Mouse (Mus musculus) lung, embryonic 16.5 days (tissue): ENCODE measurements at regions not wholly inside any gene's neighbourhood (a gene's known extent, or its start where the extent isn't known, plus 50 kb on each side); places are given as distances from the start of the nearest gene placed in this dataset.

Source experiments
- ATAC-seq: fragments of 200-750 bp; cut with Nextera tagmentation; 2 replicates; pipeline ENCODE4 v1.8.0; 2017; ENCODE audit warnings: low read depth, mild to moderate bottlenecking, moderate library complexity
- H3K27ac ChIP-seq: fragments of 300-500 bp; sonication (generic); 2 replicates; pipeline ENCODE4 v1.5.1; 2014; ENCODE audit warnings: mild to moderate bottlenecking, control low read depth, low read length
- H3K27me3 ChIP-seq: fragments of 300-500 bp; sonication (generic); 2 replicates; pipeline ENCODE4 v1.6.1; 2014; ENCODE audit warnings: low read depth, low read length, mixed read lengths; ENCODE audit not compliant: control insufficient read depth, insufficient read depth
- H3K36me3 ChIP-seq: fragments of 300-500 bp; sonication (generic); 2 replicates; pipeline ENCODE4 v1.6.1; 2014; ENCODE audit warnings: low read length; ENCODE audit not compliant: control insufficient read depth, insufficient read depth
- H3K4me1 ChIP-seq: fragments of 300-500 bp; sonication (generic); replicated peaks from 2 replicates; pipeline ENCODE4 v1.6.1; 2014; ENCODE audit warnings: low read length, mixed read lengths; ENCODE audit not compliant: control insufficient read depth, insufficient read depth
- H3K4me2 ChIP-seq: fragments of 300-500 bp; sonication (generic); 2 replicates; pipeline ENCODE4 v1.6.1; 2014; ENCODE audit warnings: low read depth, low read length, control low read depth
- H3K4me3 ChIP-seq: fragments of 300-500 bp; sonication (generic); 2 replicates; pipeline ENCODE4 v1.5.1; 2014; ENCODE audit warnings: mild to moderate bottlenecking, low read length, control low read depth
- H3K9ac ChIP-seq: fragments of 300-500 bp; sonication (generic); 2 replicates; pipeline ENCODE4 v1.6.1; 2014; ENCODE audit warnings: low read length, control low read depth
- H3K9me3 ChIP-seq: fragments of 300-500 bp; sonication (generic); 2 replicates; pipeline ENCODE4 v1.6.1; 2016; ENCODE audit warnings: low read length; ENCODE audit not compliant: control insufficient read depth
- WGBS: fragments of 180-500 bp; shearing (Covaris S2); extraction: QIAGEN DNeasy Blood & Tissue Kit; methylation state at CpG from one replicate; pipeline ENCODE4 v1.1.7; 2014; 5-methylcytosine and 5-hydroxymethylcytosine counted together

GRCm38 (mm10) chr1:35736247-35736646 lies 332.0 kb upstream of the Hs6st1 start:
- no peak for ATAC-seq
- no peaks in the 10 kb centered on the region for H3K36me3 ChIP-seq
- H3K27ac ChIP-seq: no peak overlapping the region
- no peak overlapping the region for H3K4me3 ChIP-seq
- no peaks in the 10 kb centered on the region for H3K4me1 ChIP-seq
- H3K4me2 ChIP-seq: no peak overlapping the region
- no peaks in the 10 kb centered on the region for H3K27me3 ChIP-seq
- H3K9me3 ChIP-seq: no peaks in the 10 kb centered on the region
- H3K9ac ChIP-seq: no peak overlapping the region

- Histone ChIP-seq H3K9me3 (no peaks in the 10 kb centered on the region), H3K9ac (no peak overlapping the region), H3K4me1 (no peaks in the 10 kb centered on the region), H3K4me2 (no peak overlapping the region), H3K27ac (no peak overlapping the region), H3K27me3 (no peaks in the 10 kb centered on the region), H3K36me3 (no peaks in the 10 kb centered on the region), H3K4me3 (no peak overlapping the region)
- no peak for ATAC-seq
- WGBS: 93% methylated on average over 7 of the region's 7 CpGs
Observed at GRCm38 (mm10) chr1:35749603-35750002, 318.6 kb upstream of the Hs6st1 start.

GRCm38 (mm10) chr1:35750092-35750521 lies 318.1 kb upstream of the Hs6st1 start:
- H3K4me2 ChIP-seq: no peak overlapping the region
- H3K36me3 ChIP-seq: no peaks in the 10 kb centered on the region
- H3K27me3 ChIP-seq: no peaks in the 10 kb centered on the region
- H3K9me3 ChIP-seq: no peaks in the 10 kb centered on the region
- WGBS: 62% methylated on average over 4 of the region's 4 CpGs
- no peak overlapping the region for H3K9ac ChIP-seq
- no peak overlapping the region for H3K4me3 ChIP-seq
- no peaks in the 10 kb centered on the region for H3K4me1 ChIP-seq
- no peak overlapping the region for H3K27ac ChIP-seq
- no peak for ATAC-seq

GRCm38 (mm10) chr1:35752636-35753035 lies 315.6 kb upstream of the Hs6st1 start:
- Histone ChIP-seq H3K4me2 (no peak overlapping the region), H3K36me3 (no peaks in the 10 kb centered on the region), H3K9me3 (0 out of 2 replicates have a peak, but pooled peaks cover 3% of the 10 kb centered on the region), H3K27ac (no peak overlapping the region), H3K27me3 (no peaks in the 10 kb centered on the region), H3K4me3 (no peak overlapping the region), H3K4me1 (no peaks in the 10 kb centered on the region), H3K9ac (no peak overlapping the region)
- WGBS: 79% methylated on average over 9 of the region's 9 CpGs
- no peak for ATAC-seq

- no peak for ATAC-seq
- 90% methylated on average over 9 of the region's 11 CpGs for WGBS
Observed at GRCm38 (mm10) chr1:35754170-35754569, 314.0 kb upstream of the Hs6st1 start.

GRCm38 (mm10) chr1:35759010-35759409 lies 309.2 kb upstream of the Hs6st1 start:
- Histone ChIP-seq H3K27me3 (no peaks in the 10 kb centered on the region), H3K9ac (no peak overlapping the region), H3K36me3 (no peaks in the 10 kb centered on the region), H3K4me2 (no peak overlapping the region), H3K9me3 (0 out of 2 replicates have a peak, but pooled peaks cover 3% of the 10 kb centered on the region), H3K4me1 (no peaks in the 10 kb centered on the region), H3K4me3 (no peak overlapping the region), H3K27ac (no peak overlapping the region)
- 64% methylated on average over 12 of the region's 12 CpGs for WGBS
- ATAC-seq: no peak

More at GRCm38 (mm10) chr1:35754170-35754569, 314.0 kb upstream of the Hs6st1 start:
- no peaks in the 10 kb centered on the region for H3K36me3 ChIP-seq
- H3K9ac ChIP-seq: no peak overlapping the region
- no peak overlapping the region for H3K27ac ChIP-seq
- no peak overlapping the region for H3K4me2 ChIP-seq
- H3K4me3 ChIP-seq: no peak overlapping the region
- no peaks in the 10 kb centered on the region for H3K27me3 ChIP-seq
- H3K4me1 ChIP-seq: no peaks in the 10 kb centered on the region
- 0 out of 2 replicates have a peak, but pooled peaks cover 3% of the 10 kb centered on the region for H3K9me3 ChIP-seq

GRCm38 (mm10) chr1:35759600-35759999 lies 308.6 kb upstream of the Hs6st1 start:
- 0 out of 2 replicates have a peak, but pooled peaks cover 3% of the 10 kb centered on the region for H3K9me3 ChIP-seq
- no peaks in the 10 kb centered on the region for H3K27me3 ChIP-seq
- peak; percentile 20; the same call in 1 of the 2 replicates for ATAC-seq
- no peaks in the 10 kb centered on the region for H3K36me3 ChIP-seq
- 54% methylated on average over 4 of the region's 4 CpGs for WGBS
- H3K9ac ChIP-seq: no peak overlapping the region
- no peaks in the 10 kb centered on the region for H3K4me1 ChIP-seq
- no peak overlapping the region for H3K4me3 ChIP-seq
- no peak overlapping the region for H3K4me2 ChIP-seq
- H3K27ac ChIP-seq: no peak overlapping the region

- H3K4me2 ChIP-seq: no peak overlapping the region
- no peaks in the 10 kb centered on the region for H3K27me3 ChIP-seq
- H3K4me1 ChIP-seq: no peaks in the 10 kb centered on the region
- no peaks in the 10 kb centered on the region for H3K36me3 ChIP-seq
- H3K4me3 ChIP-seq: no peak overlapping the region
- no peak overlapping the region for H3K9ac ChIP-seq
- no peaks in the 10 kb centered on the region for H3K9me3 ChIP-seq
- no peak overlapping the region for H3K27ac ChIP-seq
- no peak for ATAC-seq
- WGBS: 85% methylated on average over 9 of the region's 9 CpGs
Observed at GRCm38 (mm10) chr1:35763051-35763450, 305.1 kb upstream of the Hs6st1 start.

GRCm38 (mm10) chr1:35763456-35763855 lies 304.7 kb upstream of the Hs6st1 start:
- no peak overlapping the region for H3K4me3 ChIP-seq
- H3K9ac ChIP-seq: no peak overlapping the region
- 81% methylated on average over 10 of the region's 10 CpGs for WGBS
- H3K27me3 ChIP-seq: no peaks in the 10 kb centered on the region
- H3K4me1 ChIP-seq: no peaks in the 10 kb centered on the region
- no peaks in the 10 kb centered on the region for H3K36me3 ChIP-seq
- no peak overlapping the region for H3K4me2 ChIP-seq
- no peak overlapping the region for H3K27ac ChIP-seq
- no peak for ATAC-seq
- H3K9me3 ChIP-seq: no peaks in the 10 kb centered on the region

- 80% methylated on average over 1 of the region's 1 CpGs for WGBS
- Histone ChIP-seq H3K27me3 (no peaks in the 10 kb centered on the region), H3K4me2 (no peak overlapping the region), H3K9me3 (no peaks in the 10 kb centered on the region), H3K9ac (no peak overlapping the region), H3K27ac (no peak overlapping the region), H3K4me1 (no peaks in the 10 kb centered on the region), H3K4me3 (no peak overlapping the region), H3K36me3 (no peaks in the 10 kb centered on the region)
- no peak for ATAC-seq
Observed at GRCm38 (mm10) chr1:35764068-35764467, 304.1 kb upstream of the Hs6st1 start.
